In the genomic region with DNA sequence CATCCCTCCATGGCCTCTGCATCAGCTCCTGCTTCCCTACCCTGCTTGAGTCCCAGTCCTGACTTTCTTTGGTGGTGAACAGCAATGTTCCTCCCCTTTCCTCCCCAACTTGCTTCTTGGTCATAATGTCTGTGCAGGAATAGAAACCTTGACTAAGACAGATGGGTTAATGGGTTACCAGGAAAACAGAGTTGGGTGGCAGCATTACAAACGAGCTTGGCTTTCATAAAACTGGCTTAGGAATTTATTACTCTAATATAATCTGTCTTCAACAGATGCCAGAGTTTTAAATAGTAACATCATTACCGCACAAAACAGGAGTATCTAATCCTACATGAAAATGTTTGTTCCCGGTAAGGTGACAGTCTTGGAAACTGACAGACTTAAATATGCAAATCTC, we compare ENCODE assay signal across 24 mouse cellular contexts.
"Had no signal": no experiment of that assay in that cellular context is flagged by ENCODE, and none has a peak within 500 bp of the region (broad histone marks: within the 10 kb centered on the region; RNA-seq: fewer than 3 reads in every experiment).

No protein-coding gene starts in this region.

- H3K4me2 ChIP-seq: limb, embryonic 12.5 days; limb, embryonic 15.5 days; liver, embryonic 11.5 days; lung, embryonic 14.5 days; midbrain, embryonic 12.5 days; midbrain, embryonic 15.5 days; neural tube, embryonic 12.5 days; neural tube, embryonic 15.5 days had no signal

- H3K27me3 ChIP-seq: limb, embryonic 12.5 days; limb, embryonic 15.5 days; midbrain, embryonic 12.5 days; midbrain, embryonic 15.5 days; neural tube, embryonic 12.5 days; neural tube, embryonic 15.5 days had no signal

- H3K27ac ChIP-seq: left cerebral cortex, adult 2 months; limb, embryonic 12.5 days; limb, embryonic 15.5 days; liver, embryonic 14.5 days; macrophage; midbrain, embryonic 12.5 days; midbrain, embryonic 15.5 days; neural tube, embryonic 12.5 days; neural tube, embryonic 15.5 days; stomach, postnatal 0 days had no signal

- H3K9ac ChIP-seq: limb, embryonic 12.5 days; limb, embryonic 15.5 days; liver, embryonic 14.5 days; liver, postnatal 0 days; lung, embryonic 14.5 days; midbrain, embryonic 12.5 days; midbrain, embryonic 15.5 days; neural tube, embryonic 12.5 days; neural tube, embryonic 15.5 days had no signal

- H3K9me3 ChIP-seq: limb, embryonic 12.5 days; limb, embryonic 15.5 days; midbrain, embryonic 12.5 days; midbrain, embryonic 15.5 days; neural tube, embryonic 12.5 days; neural tube, embryonic 15.5 days had no signal

- ATAC-seq: intestine, embryonic 16.5 days; liver, postnatal 0 days; lung, postnatal 0 days; midbrain, embryonic 15.5 days had no signal

- H3K4me3 ChIP-seq: left cerebral cortex, adult 2 months; limb, embryonic 12.5 days; limb, embryonic 15.5 days; midbrain, embryonic 12.5 days; midbrain, embryonic 15.5 days; neural tube, embryonic 12.5 days; neural tube, embryonic 15.5 days had no signal

- H3K4me1 ChIP-seq: limb, embryonic 15.5 days; midbrain, embryonic 12.5 days; midbrain, embryonic 15.5 days; neural tube, embryonic 12.5 days; neural tube, embryonic 15.5 days had no signal

- DNase-seq: kidney, postnatal 14 days; layer of hippocampus, postnatal 36 days; left cerebral cortex, postnatal 4 days; liver, postnatal 0 days; lung, embryonic 14.5 days; right cerebral cortex, adult 18-20 months; right cerebral cortex, postnatal 14 days; right cerebral cortex, postnatal 4 days; thymus, adult 2 months; thymus, postnatal 14 days; thymus, postnatal 4 days had no signal

- H3K36me3 ChIP-seq: limb, embryonic 12.5 days; limb, embryonic 15.5 days; midbrain, embryonic 12.5 days; midbrain, embryonic 15.5 days; neural tube, embryonic 12.5 days; neural tube, embryonic 15.5 days had no signal
